Mouse (Mus musculus): ENCODE measurements around the gene Ackr2. TPM values are rescaled to one million over a fixed set of nuclear protein-coding genes. Genes with fewer than 3 reads are reported as not detected.
A peak's percentile ranks its signal among the peaks of the same experiment; 100 is the strongest.

Ackr2 gene
- 1.0 and 5.1 TPM in 2 replicates for total RNA-seq (2014; rRNA removed)
- 0.93 and 1.0 TPM in 2 replicates for polyA plus RNA-seq (2015; fragmentation: Nextera tagmentation; extraction: Ambion mirVana)

DNA sequence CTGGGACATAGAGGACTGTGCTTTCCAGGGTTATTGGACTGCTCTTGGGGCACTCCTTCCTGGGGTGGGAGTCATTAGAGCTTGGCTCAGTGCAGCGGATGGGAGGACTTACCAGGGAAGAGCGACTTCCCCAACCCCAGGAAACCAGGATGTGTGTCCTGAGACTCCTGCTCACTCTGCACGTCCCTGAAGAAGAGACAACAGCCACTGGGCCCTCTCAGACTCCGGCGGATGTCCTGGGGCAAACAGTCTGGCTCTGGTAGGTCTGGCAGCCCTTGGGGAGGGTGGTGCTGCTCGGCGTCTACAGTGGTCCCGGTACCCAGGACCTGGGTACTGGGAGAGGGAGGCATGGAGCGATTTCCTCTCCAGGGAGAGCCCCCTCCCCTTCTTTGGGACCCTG is at the start of gene Ackr2:
Ackr2 (plus strand) TSS at position 111 of the 400 bp plus-strand sequence.
- DNase-seq (ENCODE audit: low spot score), result no peak
- H3K9me3 ChIP-seq (ENCODE audit: low read length), result no peaks in the 10 kb centered on the region
- H3K9ac ChIP-seq (replicated peaks; ENCODE audit: low read length), result no peak within 1 kb of the TSS
- H3K4me1 ChIP-seq (ENCODE audit: insufficient read depth, low read length), result no peaks in the 10 kb centered on the region
- H3K27ac ChIP-seq, result no peak within 1 kb of the TSS
- no peak for TF ChIP-seq CTCF (IDR thresholded peaks at IDR 0.05; ENCODE audit: low read depth)
- no peaks in the 10 kb centered on the region for H3K27me3 ChIP-seq (ENCODE audit: insufficient read depth, low read length)
- H3K4me3 ChIP-seq (ENCODE audit: low read length), result no peak within 1 kb of the TSS
- no peak for ATAC-seq
- H3K36me3 ChIP-seq (ENCODE audit: insufficient read depth, low read length), result no peaks in the 10 kb centered on the region
- 75% methylated on average over 9 of the region's 9 CpGs for WGBS
- no peak within 1 kb of the TSS for H3K4me2 ChIP-seq (ENCODE audit: low read depth, low read length)

DNA sequence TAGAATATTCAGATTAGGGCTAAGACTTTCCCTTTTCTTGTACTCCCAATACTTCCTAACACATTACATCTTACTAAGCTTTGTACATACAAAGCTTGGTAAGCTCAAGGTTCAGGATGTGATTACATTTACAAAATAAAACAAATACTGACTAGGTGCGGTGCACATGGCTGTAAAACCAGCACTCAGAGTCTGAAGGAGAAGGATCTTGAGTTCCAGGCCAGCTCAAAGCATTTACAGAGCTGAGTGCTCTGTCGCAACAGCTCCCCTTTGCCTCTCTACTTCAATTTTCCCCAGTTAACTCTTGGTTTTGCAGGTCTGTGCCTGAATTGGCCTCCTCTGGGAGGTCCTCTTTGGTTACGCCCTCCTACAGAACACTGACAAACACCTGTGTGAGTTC is 43.9 kb upstream of the Ackr2 start:
- no peak for DNase-seq (ENCODE audit: low spot score)
- no peak for TF ChIP-seq CTCF (IDR thresholded peaks at IDR 0.05; ENCODE audit: low read depth)
- no peak overlapping the region for H3K4me2 ChIP-seq (ENCODE audit: low read depth, low read length)
- 98% methylated on average over 3 of the region's 3 CpGs for WGBS
- H3K4me3 ChIP-seq (ENCODE audit: low read length), result no peak overlapping the region
- no peak overlapping the region for H3K27ac ChIP-seq
- peaks cover 17% of the 10 kb centered on the region for H3K36me3 ChIP-seq (ENCODE audit: insufficient read depth, low read length)
- ATAC-seq, result no peak
- H3K27me3 ChIP-seq (ENCODE audit: insufficient read depth, low read length), result no peaks in the 10 kb centered on the region
- H3K4me1 ChIP-seq (ENCODE audit: insufficient read depth, low read length), result 0 out of 2 replicates have a peak, but pooled peaks cover 5% of the 10 kb centered on the region
- H3K9ac ChIP-seq (replicated peaks; ENCODE audit: low read length), result no peak overlapping the region
- no peaks in the 10 kb centered on the region for H3K9me3 ChIP-seq (ENCODE audit: low read length)

DNA sequence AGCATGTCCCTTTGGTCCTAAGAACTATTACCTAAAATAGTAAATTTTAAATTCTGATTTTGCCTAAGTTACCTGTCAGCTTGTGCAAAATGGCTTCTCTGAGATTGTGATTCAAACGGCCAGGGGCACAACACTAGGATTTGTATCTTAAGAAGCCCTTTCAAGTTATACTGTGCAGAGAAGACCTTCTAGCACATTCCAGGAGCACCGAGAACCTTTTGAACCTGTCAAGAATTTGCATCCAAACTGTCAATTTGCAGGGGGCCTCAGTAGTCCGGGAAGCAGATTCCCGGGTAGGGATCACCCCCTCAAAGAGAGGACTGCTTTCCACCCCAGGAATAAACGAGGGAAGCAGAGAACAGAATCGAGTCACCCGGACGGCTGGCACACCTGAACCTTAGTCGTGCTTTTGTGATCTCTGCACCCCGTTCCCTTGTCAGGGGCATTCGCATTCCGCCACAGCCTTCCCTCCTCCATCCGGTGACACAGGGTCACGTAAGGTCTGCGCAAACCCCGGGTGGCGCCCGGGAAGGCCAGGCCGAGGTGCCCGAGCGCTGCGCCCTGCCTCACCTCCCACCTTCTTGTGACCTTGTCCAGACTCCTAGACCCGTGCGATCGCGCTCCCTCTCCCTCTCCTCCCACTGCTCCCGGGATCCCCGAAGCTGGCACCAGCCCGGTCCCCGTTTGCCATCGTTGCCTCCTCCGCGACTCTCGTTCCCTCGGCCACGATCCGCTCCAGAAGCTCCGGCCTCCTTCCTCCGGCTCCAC is 41.3 kb upstream of the Ackr2 start:
- H3K4me2 ChIP-seq (ENCODE audit: low read depth, low read length), result peak overlapping the region; percentile 94
- DNase-seq (ENCODE audit: low spot score) (no peak), ATAC-seq (no peak; the same call in none of the 2 replicates)
- WGBS, result under 1% methylated on average over 39 of the region's 39 CpGs
- H3K9ac ChIP-seq (replicated peaks; ENCODE audit: low read length), result peak overlapping the region; percentile 93
- H3K4me1 ChIP-seq (ENCODE audit: insufficient read depth, low read length), result 0 out of 2 replicates have a peak, but pooled peaks cover 5% of the 10 kb centered on the region
- H3K36me3 ChIP-seq (ENCODE audit: insufficient read depth, low read length), result peaks cover 1% of the 10 kb centered on the region; the same call in 1 of the 2 replicates
- H3K9me3 ChIP-seq (ENCODE audit: low read length), result no peaks in the 10 kb centered on the region
- peak overlapping the region; percentile 88 for H3K4me3 ChIP-seq (ENCODE audit: low read length)
- no peaks in the 10 kb centered on the region for H3K27me3 ChIP-seq (ENCODE audit: insufficient read depth, low read length)
- peak overlapping the region; percentile 93 for H3K27ac ChIP-seq
- no peak for TF ChIP-seq CTCF (IDR thresholded peaks at IDR 0.05; ENCODE audit: low read depth)

DNA sequence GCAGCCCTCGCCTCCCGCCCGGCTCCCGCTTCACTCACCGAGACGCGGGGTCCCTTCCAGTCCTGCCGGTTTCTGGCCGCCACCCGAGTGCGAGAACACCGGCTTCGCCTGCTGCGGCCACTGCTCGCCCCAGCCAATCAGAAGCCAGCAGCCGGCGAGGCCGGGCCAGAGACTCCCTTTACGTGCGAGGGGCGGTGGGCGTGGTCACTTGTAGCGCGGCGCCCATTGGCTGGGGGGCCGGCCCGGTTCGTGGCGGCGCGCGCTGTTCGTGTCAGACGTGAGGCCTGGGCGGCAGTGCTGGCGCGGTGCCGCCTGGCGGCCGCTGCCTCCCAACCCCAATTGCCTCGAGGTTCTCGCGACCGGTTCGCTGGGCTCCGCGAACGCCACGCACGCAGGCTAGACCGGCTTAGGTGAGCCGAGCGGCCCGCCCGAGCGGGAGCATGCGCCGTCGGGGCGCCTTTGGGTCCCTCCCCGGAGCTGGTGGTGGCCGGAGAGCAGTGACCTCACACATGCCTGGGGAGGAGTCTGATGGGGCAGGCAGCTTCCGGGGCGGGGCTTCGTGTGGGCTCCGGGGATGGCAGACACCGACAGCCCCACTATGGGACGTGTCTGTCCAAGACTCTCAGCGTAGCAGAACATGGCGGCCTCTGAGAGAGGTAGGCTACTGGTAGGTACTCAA is 40.5 kb upstream of the Ackr2 start:
- H3K4me3 ChIP-seq (ENCODE audit: low read length), result peak overlapping the region; percentile 88
- ATAC-seq (peak; percentile 99), DNase-seq (ENCODE audit: low spot score) (peak; percentile 99)
- no peaks in the 10 kb centered on the region for H3K27me3 ChIP-seq (ENCODE audit: insufficient read depth, low read length)
- no peaks in the 10 kb centered on the region for H3K36me3 ChIP-seq (ENCODE audit: insufficient read depth, low read length)
- H3K9me3 ChIP-seq (ENCODE audit: low read length), result no peaks in the 10 kb centered on the region
- peak overlapping the region; percentile 93 for H3K27ac ChIP-seq
- no peak for TF ChIP-seq CTCF (IDR thresholded peaks at IDR 0.05; ENCODE audit: low read depth)
- peak overlapping the region; percentile 94 for H3K4me2 ChIP-seq (ENCODE audit: low read depth, low read length)
- 0 out of 2 replicates have a peak, but pooled peaks cover 5% of the 10 kb centered on the region for H3K4me1 ChIP-seq (ENCODE audit: insufficient read depth, low read length)
- peak overlapping the region; percentile 93 for H3K9ac ChIP-seq (replicated peaks; ENCODE audit: low read length)
- 2% methylated on average over 69 of the region's 70 CpGs for WGBS

DNA sequence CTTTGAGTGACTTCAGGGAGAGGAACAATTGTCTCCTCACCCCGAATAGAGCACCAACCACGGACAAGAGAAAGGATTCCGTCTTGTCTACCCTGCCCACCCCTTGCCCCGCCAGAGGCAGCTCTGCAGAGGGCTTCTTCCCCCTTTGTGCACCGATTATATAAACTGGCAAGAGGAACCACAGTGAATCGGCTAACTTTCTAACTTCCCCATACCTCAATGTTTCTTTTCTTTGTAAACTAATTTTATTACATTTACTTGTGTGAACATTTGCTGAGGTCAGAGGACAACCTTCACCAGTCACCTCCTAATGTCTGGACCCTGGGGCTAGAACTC is 40.0 kb upstream of the Ackr2 start, which contains the start of gene Higd1a:
Higd1a (minus strand) TSS at position 210 of the 336 bp plus-strand sequence.
- no peak for ATAC-seq
- 0 out of 2 replicates have a peak, but pooled peaks cover 5% of the 10 kb centered on the region for H3K4me1 ChIP-seq (ENCODE audit: insufficient read depth, low read length)
- TF ChIP-seq CTCF (IDR thresholded peaks at IDR 0.05; ENCODE audit: low read depth), result no peak
- peak within 1 kb of the TSS; percentile 88 for H3K4me3 ChIP-seq (ENCODE audit: low read length)
- peak within 1 kb of the TSS; percentile 93 for H3K9ac ChIP-seq (replicated peaks; ENCODE audit: low read length)
- 7% methylated on average over 6 of the region's 6 CpGs for WGBS
- H3K36me3 ChIP-seq (ENCODE audit: insufficient read depth, low read length), result no peaks in the 10 kb centered on the region
- H3K9me3 ChIP-seq (ENCODE audit: low read length), result no peaks in the 10 kb centered on the region
- H3K4me2 ChIP-seq (ENCODE audit: low read depth, low read length), result peak within 1 kb of the TSS; percentile 94
- peak within 1 kb of the TSS; percentile 93 for H3K27ac ChIP-seq
- DNase-seq (ENCODE audit: low spot score), result no peak
- no peaks in the 10 kb centered on the region for H3K27me3 ChIP-seq (ENCODE audit: insufficient read depth, low read length)

DNA sequence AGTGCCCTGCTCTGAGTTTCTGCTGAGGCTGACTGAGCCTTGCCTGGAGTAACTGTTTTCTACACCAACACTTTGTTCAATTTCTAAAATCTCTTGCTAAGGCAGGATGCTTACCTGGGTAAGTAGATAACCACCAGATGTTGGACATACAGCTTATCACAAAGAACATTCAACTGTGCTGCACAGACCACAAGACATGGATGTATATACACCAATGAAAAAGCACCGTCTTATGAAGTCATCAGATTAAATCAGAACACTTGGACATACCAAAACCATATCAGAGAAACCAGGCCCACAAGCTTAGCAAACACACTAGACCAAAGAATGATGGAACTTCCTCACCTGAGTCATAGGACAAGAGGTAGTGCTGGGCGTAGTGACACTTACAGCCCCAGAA is 38.8 kb upstream of the Ackr2 start:
- TF ChIP-seq CTCF (IDR thresholded peaks at IDR 0.05; ENCODE audit: low read depth), result no peak
- Histone ChIP-seq H3K9ac (replicated peaks; ENCODE audit: low read length) (no peak overlapping the region), H3K27ac (no peak overlapping the region), H3K27me3 (ENCODE audit: insufficient read depth, low read length) (no peaks in the 10 kb centered on the region), H3K36me3 (ENCODE audit: insufficient read depth, low read length) (no peaks in the 10 kb centered on the region), H3K4me2 (ENCODE audit: low read depth, low read length) (no peak overlapping the region), H3K9me3 (ENCODE audit: low read length) (no peaks in the 10 kb centered on the region), H3K4me1 (ENCODE audit: insufficient read depth, low read length) (0 out of 2 replicates have a peak, but pooled peaks cover 4% of the 10 kb centered on the region), H3K4me3 (ENCODE audit: low read length) (no peak overlapping the region)
- no peak for ATAC-seq
- DNase-seq (ENCODE audit: low spot score), result no peak
- 98% methylated on average over 2 of the region's 2 CpGs for WGBS

All from hindbrain, postnatal 0 days (tissue).